Mouse (Mus musculus): Measurements from ENCODE around the gene Odf3l1.

The Odf3l1 gene

GRCm38 (mm10) chr9:56880790-56881189 lies 16.3 kb upstream of the Odf3l1 start:
- DNase-seq: no peak

GRCm38 (mm10) chr9:56877284-56877683 lies 12.8 kb upstream of the Odf3l1 start:
- DNase-seq: no peak

GRCm38 (mm10) chr9:56876784-56877183 lies 12.3 kb upstream of the Odf3l1 start:
- no peak for DNase-seq

DNA sequence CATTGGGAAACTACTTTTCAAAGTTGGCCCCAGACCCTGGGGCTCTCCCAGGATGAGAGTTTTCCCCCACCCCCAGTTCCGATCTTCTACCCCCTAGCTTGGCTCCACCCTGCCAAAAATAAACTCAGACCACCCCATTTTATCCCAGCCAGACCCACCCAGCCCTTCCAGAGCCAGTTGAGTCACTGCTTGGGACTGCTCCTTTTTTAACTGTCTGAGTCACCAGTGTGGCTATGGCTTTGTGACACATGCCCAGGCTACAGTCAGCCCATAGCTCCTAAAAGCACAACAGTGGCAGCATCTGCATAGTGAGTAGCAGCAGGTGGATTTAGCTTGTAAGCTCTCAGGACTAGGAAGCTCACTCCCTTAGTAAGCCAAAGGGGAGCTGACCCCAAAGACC lies 8.6 kb upstream of the Odf3l1 start:
- no peak for DNase-seq

GRCm38 (mm10) chr9:56872105-56872903 lies 7.8 kb upstream of the Odf3l1 start:
- no peak for DNase-seq

GRCm38 (mm10) chr9:56871191-56871590 lies 6.7 kb upstream of the Odf3l1 start:
- no peak for DNase-seq

DNA sequence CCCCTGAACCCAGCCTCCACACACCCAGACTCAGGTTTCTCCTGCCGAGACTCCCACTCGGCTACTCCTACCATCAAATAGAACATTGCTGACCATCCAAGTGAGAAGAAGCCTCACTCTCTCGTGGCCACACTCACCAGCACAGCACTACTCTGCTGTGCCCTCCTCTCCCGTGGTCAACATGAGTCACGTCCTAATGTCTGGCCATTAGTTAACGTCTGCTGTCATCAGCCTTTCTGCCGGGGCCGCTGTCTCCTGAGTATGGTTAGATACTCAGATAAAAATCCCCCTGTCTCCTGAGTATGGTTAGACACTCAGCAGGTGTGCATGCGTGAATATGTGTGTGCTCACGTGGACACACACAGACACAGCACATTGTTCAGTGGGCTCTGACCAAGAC lies 6.3 kb upstream of the Odf3l1 start:
- DNase-seq: no peak

DNA sequence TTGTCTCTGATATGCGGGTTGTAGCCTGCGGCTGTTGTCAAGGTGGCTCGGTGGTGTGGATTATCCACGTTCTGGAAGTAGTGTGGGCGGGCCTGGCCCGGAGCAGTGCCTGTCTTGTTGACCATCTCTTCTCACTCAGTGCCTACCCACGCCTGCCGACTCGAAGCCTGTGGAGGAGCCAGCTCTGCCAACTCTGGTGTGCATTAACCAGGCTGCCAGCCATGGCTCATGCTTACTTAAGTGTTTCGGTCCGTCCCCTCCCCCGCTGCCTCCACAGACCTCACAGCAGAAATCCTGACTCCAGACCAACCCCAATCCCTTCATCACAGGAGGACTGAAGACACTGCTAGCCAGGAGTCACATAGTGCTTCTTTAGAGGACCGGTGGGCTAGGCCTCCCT lies 5.1 kb upstream of the Odf3l1 start:
- DNase-seq: no peak

- no peak for DNase-seq
Observed at GRCm38 (mm10) chr9:56868292-56868691, 3.8 kb upstream of the Odf3l1 start.

- DNase-seq: no peak
Observed at GRCm38 (mm10) chr9:56866430-56866829, 2.0 kb upstream of the Odf3l1 start.

GRCm38 (mm10) chr9:56865673-56866400 lies 1.4 kb upstream of the Odf3l1 start:
- DNase-seq: no peak

- DNase-seq: no peak
Observed at GRCm38 (mm10) chr9:56864832-56865231, 353 bp upstream of the Odf3l1 start, which contains the start of gene Cspg4. Gene Cspg4, plus strand, starts transcription at chr9:56865033.

DNA sequence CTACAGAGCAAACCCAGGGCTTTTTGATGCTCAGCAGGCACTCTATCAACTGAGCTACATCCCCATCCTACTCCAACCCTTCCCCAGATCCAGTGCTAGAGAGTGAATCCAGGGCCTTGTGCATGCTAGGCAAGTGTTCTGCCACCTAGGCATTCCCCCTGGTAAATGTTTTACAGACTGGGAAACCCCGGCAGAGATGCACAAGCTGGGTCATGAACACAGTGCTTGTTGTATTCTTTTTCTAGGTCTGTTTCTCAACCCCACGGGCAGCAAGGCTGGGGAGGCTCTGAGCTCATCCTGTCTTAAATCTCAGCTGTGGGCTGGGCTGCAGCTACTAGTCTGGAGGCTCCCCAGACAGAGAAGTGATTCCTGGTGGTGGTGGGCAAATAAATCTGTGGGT lies 1.6 kb downstream of the Odf3l1 start:
- no peak for DNase-seq

DNA sequence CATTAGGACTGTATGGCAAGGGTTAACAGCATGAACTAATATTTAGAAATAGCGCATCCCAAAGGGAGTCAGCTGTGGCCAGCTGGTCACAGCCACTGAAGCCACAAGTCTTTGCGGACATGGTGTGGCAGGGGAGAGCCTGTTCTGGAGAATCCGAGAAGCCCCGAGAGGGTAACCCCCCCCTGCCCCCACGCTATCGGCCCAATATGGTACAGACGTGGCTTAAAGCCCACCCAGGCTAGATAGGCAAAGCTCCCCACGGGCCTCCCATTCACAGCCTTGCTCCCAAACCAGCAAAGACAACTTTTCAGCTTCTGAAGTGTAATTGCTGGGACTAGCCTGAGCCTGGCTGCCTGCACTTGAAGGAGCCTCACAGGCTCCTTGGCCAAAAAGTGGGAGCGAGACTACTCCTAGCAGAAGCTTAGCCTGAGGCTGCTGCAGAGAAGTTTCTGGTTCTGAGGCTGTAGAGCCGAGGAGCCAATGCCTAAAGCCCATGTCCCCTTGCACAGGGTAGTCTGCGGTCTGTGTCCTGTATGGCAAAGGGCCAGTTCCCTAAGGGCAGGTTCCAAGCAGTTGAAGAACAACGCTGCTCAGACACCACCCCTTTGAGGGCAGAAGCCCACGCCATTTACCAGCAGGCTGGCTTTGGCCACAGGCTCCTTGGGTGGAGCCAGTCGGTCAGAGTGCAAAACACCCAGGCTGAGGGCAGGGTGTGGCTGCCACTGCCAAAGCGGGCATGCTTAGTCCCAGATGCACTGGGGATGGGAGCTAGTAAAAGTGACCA lies 3.8 kb downstream of the Odf3l1 start:
- no peak for DNase-seq

- no peak for DNase-seq
Observed at GRCm38 (mm10) chr9:56860035-56860434, 4.4 kb downstream of the Odf3l1 start.

- no peak for DNase-seq
Observed at GRCm38 (mm10) chr9:56857463-56857862, 7.0 kb downstream of the Odf3l1 start.

- no peak for DNase-seq
Observed at GRCm38 (mm10) chr9:56851778-56852177, 12.7 kb downstream of the Odf3l1 start.

DNA sequence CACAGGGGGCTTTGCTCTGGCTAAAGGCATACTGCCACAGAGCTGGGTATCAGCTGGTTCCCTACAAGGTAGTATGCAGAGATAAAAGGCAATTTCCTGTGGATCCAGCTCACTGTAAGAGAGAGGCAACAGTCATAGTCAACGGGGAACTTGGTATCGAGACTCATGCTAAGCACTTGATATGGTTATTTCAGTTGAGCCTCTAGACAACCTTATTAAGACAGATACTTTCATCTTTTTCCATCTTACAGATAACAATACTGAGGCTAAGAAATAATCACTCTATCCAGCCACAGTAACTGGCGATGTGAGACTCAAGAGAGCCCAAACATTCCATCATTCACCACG lies 13.6 kb downstream of the Odf3l1 start:
- DNase-seq: no peak

- no peak for DNase-seq
Observed at GRCm38 (mm10) chr9:56850128-56850904, 14.2 kb downstream of the Odf3l1 start.

DNA sequence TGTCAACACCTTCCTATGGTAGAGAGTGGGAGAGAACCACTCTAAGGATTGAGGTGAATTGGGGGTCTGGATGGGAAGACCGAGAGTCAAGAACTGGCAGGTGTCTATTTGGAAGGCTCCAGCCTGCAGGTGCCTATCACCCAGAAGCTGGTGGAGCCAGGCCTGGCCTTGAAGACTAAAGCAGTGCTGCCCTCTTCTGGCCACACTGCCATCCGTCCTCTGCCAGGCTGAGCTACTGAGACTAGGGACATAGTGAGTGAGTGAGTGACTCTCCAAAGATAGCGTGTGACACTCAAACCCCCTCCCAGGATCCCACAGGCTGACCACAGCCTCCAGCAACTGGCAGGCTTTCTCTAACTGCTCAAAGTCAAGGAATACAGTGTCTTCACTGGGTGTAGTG lies 17.0 kb downstream of the Odf3l1 start:
- DNase-seq: peak; percentile 62

- no peak for DNase-seq
Observed at GRCm38 (mm10) chr9:56844644-56845043, 19.8 kb downstream of the Odf3l1 start.

DNA sequence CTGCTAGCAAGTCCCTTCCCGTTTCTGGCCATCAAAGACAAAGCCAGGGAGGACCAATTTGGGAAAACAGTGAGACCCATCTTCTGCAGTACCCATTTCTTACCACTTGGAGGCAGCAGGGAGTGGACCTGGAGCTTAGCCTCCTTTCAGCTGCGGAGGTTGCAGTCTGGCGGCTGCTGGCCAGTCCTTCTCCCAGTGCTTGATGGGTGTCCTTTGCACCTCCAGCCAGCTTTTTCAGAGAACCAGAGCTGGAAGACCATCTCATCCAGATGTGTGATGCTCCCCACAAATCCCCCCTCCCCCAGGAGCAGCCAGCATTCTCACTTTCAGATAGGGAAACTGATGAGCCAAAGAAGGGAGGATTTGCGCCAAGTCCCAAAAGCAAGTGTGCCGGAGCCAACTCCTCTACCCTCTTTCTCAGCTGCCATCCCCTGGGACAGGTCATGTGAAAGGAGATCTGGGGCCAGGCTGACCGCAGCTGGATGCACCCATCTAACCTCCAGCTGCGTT lies 20.7 kb downstream of the Odf3l1 start:
- peak; percentile 82 for DNase-seq

DNA sequence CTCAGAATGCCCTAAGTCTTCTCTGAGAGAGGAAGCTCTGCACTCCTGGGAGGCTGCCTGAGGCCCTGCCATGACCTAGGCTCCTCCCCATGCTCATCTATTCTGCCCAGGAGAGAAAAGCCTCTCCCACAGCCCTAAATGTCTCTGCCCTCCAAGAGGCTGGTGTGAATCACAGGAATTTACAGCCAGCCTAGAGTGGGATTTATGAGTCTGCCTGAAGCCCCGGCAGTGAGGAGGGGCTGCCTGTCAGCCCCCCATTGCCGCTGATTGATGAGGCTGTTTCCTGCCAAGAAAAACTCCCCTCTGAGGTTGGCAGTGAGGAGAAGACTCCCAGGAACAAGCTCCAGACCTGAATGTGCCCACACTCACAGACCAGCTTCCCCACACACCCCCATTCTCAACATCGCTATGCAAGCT lies 22.2 kb downstream of the Odf3l1 start:
- no peak for DNase-seq

Data from cerebellum, adult 9-10 months (tissue).